Mouse (Mus musculus) cerebellum, adult 2 months (tissue): ENCODE measurements around the gene Lrrn4.

Experiments
- CTCF ChIP-seq: fragments of 200-500 bp; IDR thresholded peaks from 2 replicates; pipeline ENCODE4 v1.5.1; 2011; ENCODE audit warnings: low read depth, mild to moderate bottlenecking, control low read depth, low read length, moderate library complexity, borderline replicate concordance; ENCODE audit not compliant: insufficient read depth
- POLR2A ChIP-seq: fragments of 200-500 bp; IDR thresholded peaks from 2 replicates; pipeline ENCODE4 v1.6.1; 2011; ENCODE audit warnings: low read length, control low read depth, borderline replicate concordance; ENCODE audit not compliant: insufficient read depth

- TF ChIP-seq POLR2A (no peak), CTCF (no peak)
These were observed 20.3 kb downstream of the Lrrn4 start for GRCm38 (mm10) chr2:132860435-132860834.
